19 mouse cellular contexts compared by ENCODE assay signal in genomic region chr11:104627616-104628301, GRCm38 (mm10). TPM values are rescaled to one million over a fixed set of nuclear protein-coding genes. Genes with fewer than 3 reads are reported as not detected.
DNase-seq lines count a peak whose midpoint lies in the region; ATAC-seq and TF ChIP-seq lines count a peak whose summit lies in the region.
"Had no signal": no experiment of that assay in that cellular context is flagged by ENCODE, and none has a peak within 500 bp of the region (broad histone marks: within the 10 kb centered on the region; RNA-seq: fewer than 3 reads in every experiment).

No protein-coding gene starts in this region.

- H3K9ac ChIP-seq in CH12.LX (ENCODE audit: insufficient read depth, low read depth), result peak overlapping the region; percentile 1; the same call in 1 of the 2 replicates
- no peak overlapping the region for H3K9ac ChIP-seq in forebrain, embryonic 14.5 days (ENCODE audit: low read length)
- no peak overlapping the region for H3K9ac ChIP-seq in midbrain, embryonic 16.5 days (ENCODE audit: low read depth, low read length)
- H3K9ac ChIP-seq: limb, embryonic 12.5 days had no signal

- WGBS in heart, embryonic 10.5 days, result 59% methylated on average over 11 of the region's 11 CpGs
- 34% methylated on average over 11 of the region's 11 CpGs for WGBS in forebrain, embryonic 14.5 days
- 39% methylated on average over 11 of the region's 11 CpGs for WGBS in midbrain, embryonic 16.5 days

- no peaks in the 10 kb centered on the region for H3K79me2 ChIP-seq in CH12.LX (replicated peaks; ENCODE audit: control insufficient read depth, extremely low read depth, insufficient read depth, poor library complexity, severe bottlenecking)

- peak; percentile 40; the same call in 1 of the 2 replicates for TF ChIP-seq POLR2A in CH12.LX (IDR thresholded peaks at IDR 0.05; ENCODE audit: low read depth, low read length)

- H3K4me1 ChIP-seq in CH12.LX (ENCODE audit: control insufficient read depth in 1 of 2, insufficient read depth in 2 of 2), result peaks cover 48 to 99% of the 10 kb centered on the region in 2 experiments
- H3K4me1 ChIP-seq in heart, embryonic 10.5 days, result peaks cover 37% of the 10 kb centered on the region
- no peaks in the 10 kb centered on the region for H3K4me1 ChIP-seq in forebrain, embryonic 14.5 days (ENCODE audit: control insufficient read depth, insufficient read depth, low read length)
- no peaks in the 10 kb centered on the region for H3K4me1 ChIP-seq in midbrain, embryonic 16.5 days (ENCODE audit: control insufficient read depth, insufficient read depth, low read length)

- H3K9me3 ChIP-seq in CH12.LX (replicated peaks; ENCODE audit: low read length), result no peaks in the 10 kb centered on the region
- H3K9me3 ChIP-seq in heart, embryonic 10.5 days, result no peaks in the 10 kb centered on the region
- H3K9me3 ChIP-seq in forebrain, embryonic 14.5 days (replicated peaks; ENCODE audit: control insufficient read depth, low read length), result no peaks in the 10 kb centered on the region
- no peaks in the 10 kb centered on the region for H3K9me3 ChIP-seq in midbrain, embryonic 16.5 days (replicated peaks; ENCODE audit: control insufficient read depth, low read length, poor library complexity, severe bottlenecking)
- H3K9me3 ChIP-seq: embryonic facial prominence, embryonic 10.5 days; limb, embryonic 12.5 days; midbrain, embryonic 10.5 days had no signal

- peak; percentile 44 for DNase-seq in adrenal gland, adult 2 months
- DNase-seq in adrenal gland, adult 18-20 months (ENCODE audit: low spot score in 2 of 2), result no peak
- DNase-seq in kidney, postnatal 10 days, result peak; percentile 24
- DNase-seq in kidney, adult 9 months, result no peak
- DNase-seq in CH12.LX (ENCODE audit: extremely low read depth), result peak; percentile 57
- DNase-seq in heart, embryonic 10.5 days (ENCODE audit: low spot score), result no peak
- no peak for DNase-seq in forebrain, embryonic 14.5 days (ENCODE audit: low spot score)
- DNase-seq: cerebellum, adult 9-11 months; layer of hippocampus, adult 9-11 months; lung, adult 18-20 months; spleen, adult 18-20 months; thymus, adult 2 months had no signal

- no peak; the same call in 1 of the 2 replicates for TF ChIP-seq RAD21 in CH12.LX (IDR thresholded peaks at IDR 0.05; ENCODE audit: low read depth, low read length)

- no peak overlapping the region for H3K27ac ChIP-seq in CH12.LX (ENCODE audit: insufficient read depth, low read depth)
- 0 out of 2 replicates have a peak overlapping the region, but pooled peaks have one; percentile 56 for H3K27ac ChIP-seq in heart, embryonic 10.5 days
- no peak overlapping the region for H3K27ac ChIP-seq in forebrain, embryonic 14.5 days (ENCODE audit: low read depth, low read length)
- H3K27ac ChIP-seq in midbrain, embryonic 16.5 days (ENCODE audit: low read length), result no peak overlapping the region
- H3K27ac ChIP-seq: embryonic facial prominence, embryonic 10.5 days; limb, embryonic 12.5 days; midbrain, embryonic 10.5 days had no signal

- peaks cover 0 to 4% of the 10 kb centered on the region in 2 experiments for H3K36me3 ChIP-seq in CH12.LX (replicated peaks in 1 of 2; ENCODE audit: control insufficient read depth in 1 of 2, insufficient read depth in 1 of 2, low read length in 1 of 2)
- no peaks in the 10 kb centered on the region for H3K36me3 ChIP-seq in heart, embryonic 10.5 days
- no peaks in the 10 kb centered on the region for H3K36me3 ChIP-seq in forebrain, embryonic 14.5 days (ENCODE audit: control insufficient read depth, insufficient read depth, low read length)
- H3K36me3 ChIP-seq in midbrain, embryonic 16.5 days (ENCODE audit: control insufficient read depth, insufficient read depth, low read length), result no peaks in the 10 kb centered on the region
- H3K36me3 ChIP-seq: embryonic facial prominence, embryonic 10.5 days; limb, embryonic 12.5 days; midbrain, embryonic 10.5 days had no signal

- dilution Hi-C loops in CH12.LX (cut with MboI; ENCODE audit: extremely low pct_ligation_motif_present, extremely low pct_unique_long_range_greater_than_20kb, low sequenced_read_pairs), result no loop called here

- in situ Hi-C loops in CH12.LX (cut with MboI; ENCODE audit: low pct_ligation_motif_present, low pct_unique_long_range_greater_than_20kb, low sequenced_read_pairs), result no loop called here

- no peak overlapping the region for H3K4me3 ChIP-seq in CH12.LX (replicated peaks in 1 of 3; ENCODE audit: low read depth in 2 of 3, low read length in 2 of 3, poor library complexity in 1 of 3)
- H3K4me3 ChIP-seq in heart, embryonic 10.5 days, result no peak overlapping the region
- H3K4me3 ChIP-seq in forebrain, embryonic 14.5 days (ENCODE audit: low read depth, low read length), result no peak overlapping the region
- no peak overlapping the region for H3K4me3 ChIP-seq in midbrain, embryonic 16.5 days (ENCODE audit: low read depth, low read length)
- H3K4me3 ChIP-seq: embryonic facial prominence, embryonic 10.5 days; limb, embryonic 12.5 days; midbrain, embryonic 10.5 days had no signal

- TF ChIP-seq CTCF in CH12.LX (conservative IDR thresholded peaks at IDR 0.05 in 1 of 2, IDR thresholded peaks at IDR 0.05 in 1 of 2; ENCODE audit: low read depth in 2 of 2, low read length in 2 of 2), result no peak

- TF ChIP-seq EP300 in CH12.LX (IDR thresholded peaks at IDR 0.05; ENCODE audit: low read length), result peak; percentile 89

- peak overlapping the region; percentile 67 for H3K4me2 ChIP-seq in CH12.LX (ENCODE audit: insufficient read depth, low read depth, poor library complexity, severe bottlenecking)
- H3K4me2 ChIP-seq in forebrain, embryonic 14.5 days (ENCODE audit: low read length), result no peak overlapping the region
- H3K4me2 ChIP-seq in midbrain, embryonic 16.5 days (ENCODE audit: low read length), result no peak overlapping the region
- H3K4me2 ChIP-seq: limb, embryonic 12.5 days had no signal

- no peak for ATAC-seq in forebrain, embryonic 14.5 days
- no peak for ATAC-seq in midbrain, embryonic 16.5 days
- ATAC-seq: hindbrain, embryonic 16.5 days had no signal

- H3K27me3 ChIP-seq in CH12.LX (replicated peaks), result no peaks in the 10 kb centered on the region
- H3K27me3 ChIP-seq in heart, embryonic 10.5 days (ENCODE audit: insufficient read depth, poor library complexity, severe bottlenecking), result no peaks in the 10 kb centered on the region
- no peaks in the 10 kb centered on the region for H3K27me3 ChIP-seq in forebrain, embryonic 14.5 days (replicated peaks; ENCODE audit: control insufficient read depth, insufficient read depth, low read length)
- H3K27me3 ChIP-seq in midbrain, embryonic 16.5 days (ENCODE audit: control insufficient read depth, insufficient read depth, low read depth, low read length), result no peaks in the 10 kb centered on the region
- H3K27me3 ChIP-seq: limb, embryonic 12.5 days had no signal

TF ChIP-seq in CH12.LX, 34 proteins besides CTCF, POLR2A, EP300 and RAD21 (continues in another document):
- TF ChIP-seq MXI1 (IDR thresholded peaks at IDR 0.05; ENCODE audit: low read depth, low read length) (no peak), SMC3 (IDR thresholded peaks at IDR 0.05; ENCODE audit: low read depth, low read length) (no peak), RCOR1 (conservative IDR thresholded peaks at IDR 0.05; ENCODE audit: low read depth, low read length) (0 out of 2 replicates have a peak, but pooled peaks have one; percentile 63), CHD1 (IDR thresholded peaks at IDR 0.05; ENCODE audit: low read depth, low read length) (no peak), POLR2AphosphoS2 (IDR thresholded peaks at IDR 0.05; ENCODE audit: low read depth, low read length) (no peak), JUND (conservative IDR thresholded peaks at IDR 0.05; ENCODE audit: low read depth, low read length) (peak; percentile 82), ZC3H11A (IDR thresholded peaks at IDR 0.05; ENCODE audit: low read depth, low read length) (no peak), MEF2A (IDR thresholded peaks at IDR 0.05; ENCODE audit: borderline replicate concordance, low read depth, low read length) (peak; percentile 96), GABPA (IDR thresholded peaks at IDR 0.05; ENCODE audit: insufficient replicate concordance, low read depth, low read length) (no peak), NELFE (IDR thresholded peaks at IDR 0.05; ENCODE audit: low read depth, low read length) (no peak), ELF1 (IDR thresholded peaks at IDR 0.05; ENCODE audit: low read depth, low read length) (peak; percentile 50), JUN (IDR thresholded peaks at IDR 0.05; ENCODE audit: insufficient read depth, low read depth, low read length) (peak; percentile 83), ETS1 (conservative IDR thresholded peaks at IDR 0.05; ENCODE audit: low read depth, low read length) (peak; percentile 76), ZKSCAN1 (IDR thresholded peaks at IDR 0.05; ENCODE audit: borderline replicate concordance, low read depth, low read length) (no peak), MAFK (IDR thresholded peaks at IDR 0.05; ENCODE audit: insufficient replicate concordance, low read length) (no peak), MAX (IDR thresholded peaks at IDR 0.05; ENCODE audit: low read length) (no peak), IRF4 (IDR thresholded peaks at IDR 0.05; ENCODE audit: low read depth, low read length) (peak; percentile 96)

RNA-seq across cellular contexts. Expression of gene Itgb3, which starts 20.0 kb away (rescaled TPM):
- total RNA-seq in adrenal gland, adult 2 months (2021), result 10 to 100 TPM in 1 of 2 experiments, 1 to 10 TPM in 1; 4.9 to 11.2 TPM
- polyA plus RNA-seq in adrenal gland, adult 2 months (2012; rRNA removed), result 3.3 and 3.7 TPM in 2 replicates
- total RNA-seq in adrenal gland, adult 18-20 months (2021), result 10 to 100 TPM; 12.6 to 14.7 TPM
- total RNA-seq in CH12.LX (2012; rRNA removed), result 1.8 and 3.0 TPM in 2 replicates
- 2.9 and 3.2 TPM in 2 replicates for total RNA-seq in CH12.LX (2014; rRNA removed)
- polyA plus RNA-seq in CH12.LX (2012; ENCODE audit: insufficient read length, low read depth), result 9.5 and 11.0 TPM in 2 replicates
- 9.1 and 9.9 TPM in 2 replicates for polyA plus RNA-seq in heart, embryonic 10.5 days (2016; fragmentation: Nextera tagmentation; extraction: Ambion mirVana)
- polyA plus RNA-seq in forebrain, embryonic 14.5 days (2014; fragmentation: Nextera tagmentation; extraction: Ambion mirVana), result 0.24 and 0.27 TPM in 2 replicates
- polyA plus RNA-seq in midbrain, embryonic 16.5 days (2015; fragmentation: Nextera tagmentation; extraction: Ambion mirVana), result 0.80 and 0.99 TPM in 2 replicates

RNA-seq across cellular contexts. Expression of gene Gm11639, which starts 57.7 kb away (rescaled TPM):
- total RNA-seq in adrenal gland, adult 2 months (2021), result under 1 TPM; 0.03 to 0.07 TPM
- not detected in 2 replicates for polyA plus RNA-seq in adrenal gland, adult 2 months (2012; rRNA removed)
- under 1 TPM in 1 of 2 experiments, not detected in 1; 0.03 TPM for total RNA-seq in adrenal gland, adult 18-20 months (2021)
- total RNA-seq in CH12.LX (2012; rRNA removed) (0.21 and 0.29 TPM in 2 replicates), CH12.LX (2014; rRNA removed) (0.26 and 0.32 TPM in 2 replicates)
- 0.67 and 0.79 TPM in 2 replicates for polyA plus RNA-seq in CH12.LX (2012; ENCODE audit: insufficient read length, low read depth)
- 0.01 TPM in 1 of 2 replicates, not detected in the other for polyA plus RNA-seq in heart, embryonic 10.5 days (2016; fragmentation: Nextera tagmentation; extraction: Ambion mirVana)
- not detected in 2 replicates for polyA plus RNA-seq in forebrain, embryonic 14.5 days (2014; fragmentation: Nextera tagmentation; extraction: Ambion mirVana)
- polyA plus RNA-seq in midbrain, embryonic 16.5 days (2015; fragmentation: Nextera tagmentation; extraction: Ambion mirVana), result 0.05 TPM in 1 of 2 replicates, not detected in the other
- polyA plus RNA-seq: embryonic facial prominence, embryonic 10.5 days; forebrain, embryonic 11.5 days; gonadal fat pad, adult 2 months; limb, embryonic 12.5 days; midbrain, embryonic 10.5 days had no signal

Comparison
In these comparisons a context has a peak if more than half of its experiments do, and no peak if none do; other contexts are left out.
1. DNase-seq: peak in adrenal gland, adult 2 months (single experiment), kidney, postnatal 10 days (single experiment) and CH12.LX (single experiment); none in adrenal gland, adult 18-20 months (0 of 2), kidney, adult 9 months (single experiment), heart, embryonic 10.5 days (single experiment) and forebrain, embryonic 14.5 days (single experiment).